Mouse (Mus musculus) right cerebral cortex, postnatal 14 days (tissue): Measurements from ENCODE around the gene Fzd5.

ENCODE experiments used
- DNase-seq: peaks from one replicate; pipeline ENCODE4 v3.0.0; 2022

Gene Fzd5

GRCm38 (mm10) chr1:64683039-64683438 lies 54.5 kb downstream of the Fzd5 start:
- no peak for DNase-seq

GRCm38 (mm10) chr1:64681499-64681898 lies 56.1 kb downstream of the Fzd5 start:
- no peak for DNase-seq
